Mouse (Mus musculus) hindbrain, embryonic 11.5 days (tissue): ENCODE measurements around the gene Dlk1. TPM values are rescaled to one million over a fixed set of nuclear protein-coding genes. Genes with fewer than 3 reads are reported as not detected.
A peak's percentile ranks its signal among the peaks of the same experiment; 100 is the strongest.

Source experiments
- ATAC-seq: fragments of 200-750 bp; cut with Nextera tagmentation; 2 replicates; pipeline ENCODE4 v1.8.0; 2017; ENCODE audit warnings: mild to moderate bottlenecking, moderate TSS enrichment, moderate library complexity; ENCODE audit not compliant: low FRiP score
- DNase-seq: peaks from one replicate; pipeline ENCODE4 v3.0.0-alpha.2; 2015; ENCODE audit warnings: low spot score
- H3K27ac ChIP-seq: fragments of 300-500 bp; sonication (generic); 2 replicates; pipeline ENCODE4 v1.5.1; 2014; ENCODE audit warnings: mild to moderate bottlenecking, low read depth, low read length
- H3K27me3 ChIP-seq: fragments of 300-500 bp; sonication (generic); 2 replicates; pipeline ENCODE4 v1.6.1; 2014; ENCODE audit warnings: mild to moderate bottlenecking, low read length, moderate library complexity, mixed read lengths; ENCODE audit not compliant: control insufficient read depth, insufficient read depth
- H3K36me3 ChIP-seq: fragments of 300-500 bp; sonication (generic); 2 replicates; pipeline ENCODE4 v1.6.1; 2014; ENCODE audit warnings: mild to moderate bottlenecking, low read length, moderate library complexity, mixed read lengths; ENCODE audit not compliant: control insufficient read depth, insufficient read depth
- H3K4me1 ChIP-seq: fragments of 300-500 bp; sonication (generic); replicated peaks from 2 replicates; pipeline ENCODE4 v1.6.1; 2014; ENCODE audit warnings: low read length, mixed read lengths; ENCODE audit not compliant: control insufficient read depth, insufficient read depth
- H3K4me2 ChIP-seq: fragments of 300-500 bp; sonication (generic); replicated peaks from 2 replicates; pipeline ENCODE4 v1.6.1; 2014; ENCODE audit warnings: mild to moderate bottlenecking, low read depth, low read length
- H3K4me3 ChIP-seq: fragments of 300-500 bp; sonication (generic); 2 replicates; pipeline ENCODE4 v1.5.1; 2014; ENCODE audit warnings: low read depth, low read length
- H3K9ac ChIP-seq: fragments of 300-500 bp; sonication (generic); 2 replicates; pipeline ENCODE4 v1.6.1; 2014; ENCODE audit warnings: low read depth, low read length
- H3K9me3 ChIP-seq: fragments of 300-500 bp; sonication (generic); 2 replicates; pipeline ENCODE4 v1.6.1; 2016; ENCODE audit warnings: low read length; ENCODE audit not compliant: control insufficient read depth
- WGBS: fragments of 180-500 bp; shearing (Covaris S2); extraction: QIAGEN DNeasy Blood & Tissue Kit; methylation state at CpG from one replicate; pipeline ENCODE4 v1.1.7; 2014; 5-methylcytosine and 5-hydroxymethylcytosine counted together
- polyA plus RNA-seq: library from polyadenylated mRNA; unstranded; fragments of >200 nt; fragmentation: Nextera tagmentation; extraction: Ambion mirVana; gene quantifications from 2 replicates; pipeline ENCODE4 v1.2.1, GENCODE M21; 2014

Gene Dlk1
- polyA plus RNA-seq, 1 experiment from 2014 or later: 77.7 TPM

DNA sequence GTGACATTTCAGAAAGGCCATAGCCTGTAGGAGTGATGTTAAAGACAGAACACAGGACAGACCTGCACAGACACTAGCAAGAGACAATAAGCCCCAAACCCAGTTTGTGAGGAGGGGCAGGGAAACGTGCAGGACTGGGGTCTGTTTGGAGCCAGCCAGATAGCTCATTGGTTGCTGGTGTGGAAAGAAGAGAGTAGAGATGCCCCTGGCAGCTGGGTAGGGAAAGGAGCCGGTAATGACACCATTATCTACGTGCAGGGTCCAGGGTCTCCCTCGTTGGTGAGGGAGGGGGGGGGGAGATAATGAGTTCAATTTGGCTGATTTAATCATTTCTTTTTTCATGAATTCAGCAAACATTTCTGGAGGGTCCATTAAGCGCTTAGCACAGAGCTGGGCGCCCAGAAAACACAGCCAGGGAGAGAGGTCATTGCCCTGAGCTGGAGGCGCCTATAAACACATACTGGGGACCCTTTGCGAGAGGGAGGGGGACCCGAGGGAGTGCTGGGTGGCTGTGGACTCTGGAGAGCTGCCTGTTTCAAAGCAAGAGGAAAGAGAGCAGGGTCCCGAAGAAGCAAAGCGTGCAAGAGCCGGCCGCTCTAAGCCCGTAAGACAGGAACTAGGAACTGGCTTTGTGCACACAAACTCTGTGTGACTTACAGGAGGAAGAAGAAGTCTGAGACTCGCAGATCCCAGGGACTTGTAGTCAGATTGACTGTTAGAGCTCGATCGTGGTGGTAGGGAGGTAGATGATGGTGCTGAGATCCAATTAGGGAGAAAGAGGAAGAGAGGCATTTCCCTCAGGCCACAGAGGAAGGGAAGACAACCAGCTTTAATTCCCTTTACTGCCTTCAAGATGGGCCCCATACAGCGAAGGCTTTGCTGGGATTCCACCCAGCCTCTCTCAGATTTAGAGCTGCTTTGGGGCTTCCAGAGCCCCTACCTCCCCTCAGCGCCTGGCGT is 56.2 kb downstream of the Dlk1 start:
- WGBS: 27% methylated on average over 20 of the region's 20 CpGs
- H3K36me3 ChIP-seq: no peaks in the 10 kb centered on the region
- H3K9me3 ChIP-seq: no peaks in the 10 kb centered on the region
- no peak overlapping the region; the same call in 1 of the 2 replicates for H3K4me2 ChIP-seq
- peaks cover 15% of the 10 kb centered on the region; the same call in 1 of the 2 replicates for H3K4me1 ChIP-seq
- H3K9ac ChIP-seq: no peak overlapping the region
- 0 out of 2 replicates have a peak overlapping the region, but pooled peaks have one; percentile 21 for H3K27ac ChIP-seq
- H3K27me3 ChIP-seq: no peaks in the 10 kb centered on the region
- ATAC-seq (no peak), DNase-seq (no peak)
- H3K4me3 ChIP-seq: no peak overlapping the region

DNA sequence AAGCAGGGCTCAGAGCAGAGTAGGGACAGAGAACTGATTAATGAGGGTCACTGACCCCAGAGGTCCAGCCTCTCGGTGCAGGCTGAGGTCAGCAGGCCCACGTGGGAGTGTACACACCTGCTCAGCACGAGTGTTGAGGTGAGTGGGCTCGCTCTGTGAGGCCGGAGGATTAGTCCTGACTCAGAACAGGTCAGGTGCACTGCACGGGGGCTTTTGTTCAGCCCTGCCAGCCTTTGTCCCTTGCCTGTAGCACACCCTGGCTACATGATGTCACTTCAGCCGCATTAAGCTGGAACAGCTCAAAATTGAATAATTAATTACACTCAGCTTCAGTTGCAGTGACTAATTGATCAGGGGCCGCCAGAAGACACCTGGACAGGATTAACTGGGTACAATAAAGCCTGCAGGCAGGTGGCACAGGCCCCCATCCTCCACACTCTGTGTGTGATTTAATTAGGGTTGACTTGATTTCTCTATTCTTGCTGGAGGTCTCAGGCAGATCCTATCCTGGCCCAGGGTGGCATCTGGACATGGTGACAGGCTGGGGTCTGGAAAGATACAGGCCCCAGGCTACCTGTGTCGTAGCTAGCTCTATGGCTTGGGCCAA is 57.0 kb downstream of the Dlk1 start:
- H3K9me3 ChIP-seq: no peaks in the 10 kb centered on the region
- no peaks in the 10 kb centered on the region for H3K27me3 ChIP-seq
- H3K27ac ChIP-seq: 0 out of 2 replicates have a peak overlapping the region, but pooled peaks have one; percentile 21
- H3K9ac ChIP-seq: no peak overlapping the region
- ATAC-seq: peak; percentile 51
- no peaks in the 10 kb centered on the region for H3K36me3 ChIP-seq
- H3K4me2 ChIP-seq: no peak overlapping the region; the same call in 1 of the 2 replicates
- no peak for DNase-seq
- H3K4me1 ChIP-seq: peaks cover 15% of the 10 kb centered on the region; the same call in 1 of the 2 replicates
- no peak overlapping the region for H3K4me3 ChIP-seq
- WGBS: 23% methylated on average over 9 of the region's 9 CpGs

DNA sequence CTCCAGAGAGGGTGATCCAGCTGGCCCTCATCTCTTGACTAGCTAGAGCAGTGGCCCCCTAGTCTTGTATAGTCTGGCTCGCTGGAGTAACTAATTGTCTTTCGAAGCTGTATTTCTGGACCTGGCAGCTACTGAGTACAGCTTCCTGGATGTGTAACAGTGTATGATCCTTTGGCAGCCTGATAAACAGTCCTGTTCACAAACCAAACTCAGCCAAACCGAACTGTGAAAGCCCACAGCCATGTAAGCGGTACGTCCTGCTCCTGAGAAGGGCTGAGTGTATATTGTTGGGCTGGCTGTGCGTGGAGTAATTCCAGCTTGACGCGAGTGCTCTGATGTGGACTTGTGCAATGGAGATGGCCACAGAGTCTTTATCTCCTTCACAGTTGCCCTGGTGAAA is 57.6 kb downstream of the Dlk1 start:
- Histone ChIP-seq H3K4me3 (no peak overlapping the region), H3K4me1 (peaks cover 15% of the 10 kb centered on the region; the same call in 1 of the 2 replicates), H3K9me3 (no peaks in the 10 kb centered on the region), H3K9ac (no peak overlapping the region), H3K27me3 (no peaks in the 10 kb centered on the region), H3K4me2 (no peak overlapping the region), H3K36me3 (no peaks in the 10 kb centered on the region), H3K27ac (no peak overlapping the region)
- no peak for ATAC-seq
- 92% methylated on average over 8 of the region's 8 CpGs for WGBS
- DNase-seq: no peak

- ATAC-seq (no peak), DNase-seq (no peak)
- H3K9me3 ChIP-seq: no peaks in the 10 kb centered on the region
- no peak overlapping the region for H3K4me2 ChIP-seq
- no peak overlapping the region for H3K27ac ChIP-seq
- no peak overlapping the region for H3K4me3 ChIP-seq
- H3K4me1 ChIP-seq: peaks cover 15% of the 10 kb centered on the region; the same call in 1 of the 2 replicates
- no peaks in the 10 kb centered on the region for H3K27me3 ChIP-seq
- no peak overlapping the region for H3K9ac ChIP-seq
- H3K36me3 ChIP-seq: no peaks in the 10 kb centered on the region
- 87% methylated on average over 8 of the region's 8 CpGs for WGBS
Measured at GRCm38 (mm10) chr12:109511456-109511855, 58.8 kb downstream of the Dlk1 start.

- no peak overlapping the region for H3K27ac ChIP-seq
- no peak overlapping the region for H3K4me3 ChIP-seq
- DNase-seq (no peak), ATAC-seq (no peak)
- WGBS: 19% methylated on average over 13 of the region's 13 CpGs
- H3K36me3 ChIP-seq: no peaks in the 10 kb centered on the region
- H3K9ac ChIP-seq: no peak overlapping the region
- no peaks in the 10 kb centered on the region for H3K27me3 ChIP-seq
- no peaks in the 10 kb centered on the region for H3K9me3 ChIP-seq
- H3K4me1 ChIP-seq: peaks cover 15% of the 10 kb centered on the region; the same call in 1 of the 2 replicates
- no peak overlapping the region for H3K4me2 ChIP-seq
Measured at GRCm38 (mm10) chr12:109512151-109512907, 59.7 kb downstream of the Dlk1 start.

Other genes starting within 250 kb of the Dlk1 start
- gene Rtl1, start 147.5 kb downstream of the Dlk1 start, polyA plus RNA-seq: 0.50 and 0.85 TPM in 2 replicates